Comparison of ENCODE assay signal across 9 mouse cellular contexts in genomic region chr3:131109686-131110070, GRCm38 (mm10). TPM values are rescaled to one million over a fixed set of nuclear protein-coding genes. Genes with fewer than 3 reads are reported as not detected.
DNase-seq lines count a peak whose midpoint lies in the region; ATAC-seq and TF ChIP-seq lines count a peak whose summit lies in the region.
"Had no signal": no experiment of that assay in that cellular context is flagged by ENCODE, and none has a peak within 500 bp of the region (broad histone marks: within the 10 kb centered on the region; RNA-seq: fewer than 3 reads in every experiment).

No protein-coding gene starts in this region.

- peak; percentile 32 for ATAC-seq in midbrain, embryonic 15.5 days (replicated peaks)

- peaks cover 77% of the 10 kb centered on the region for H3K27me3 ChIP-seq in E14TG2a.4 (ENCODE audit: insufficient read depth, low read length)
- H3K27me3 ChIP-seq in hindbrain, embryonic 10.5 days (ENCODE audit: insufficient read depth, poor library complexity, severe bottlenecking): peaks cover 74% of the 10 kb centered on the region
- H3K27me3 ChIP-seq in midbrain, embryonic 15.5 days (replicated peaks): no peaks in the 10 kb centered on the region

- H3K4me2 ChIP-seq in midbrain, embryonic 15.5 days: peak overlapping the region; percentile 65

- no peaks in the 10 kb centered on the region for H3K9me3 ChIP-seq in E14TG2a.4 (ENCODE audit: low read length)
- H3K9me3 ChIP-seq in hindbrain, embryonic 10.5 days: no peaks in the 10 kb centered on the region
- no peaks in the 10 kb centered on the region for H3K9me3 ChIP-seq in midbrain, embryonic 15.5 days
- H3K9me3 ChIP-seq: liver, embryonic 15.5 days had no signal

- H3K4me3 ChIP-seq in E14TG2a.4 (replicated peaks; ENCODE audit: low read length): peak overlapping the region; percentile 35; the same call in 1 of the 2 replicates
- peak overlapping the region; percentile 74 for H3K4me3 ChIP-seq in hindbrain, embryonic 10.5 days
- H3K4me3 ChIP-seq in midbrain, embryonic 15.5 days: peak overlapping the region; percentile 57

- H3K27ac ChIP-seq in hindbrain, embryonic 10.5 days: peak overlapping the region; percentile 93
- H3K27ac ChIP-seq in midbrain, embryonic 15.5 days: peak overlapping the region; percentile 88
- H3K27ac ChIP-seq: liver, embryonic 15.5 days had no signal

- H3K36me3 ChIP-seq in E14TG2a.4 (ENCODE audit: insufficient read depth, low read length): peaks cover 11% of the 10 kb centered on the region
- H3K36me3 ChIP-seq in hindbrain, embryonic 10.5 days: no peaks in the 10 kb centered on the region
- no peaks in the 10 kb centered on the region for H3K36me3 ChIP-seq in midbrain, embryonic 15.5 days (replicated peaks)
- H3K36me3 ChIP-seq: liver, embryonic 15.5 days had no signal

- peaks cover 69% of the 10 kb centered on the region for H3K4me1 ChIP-seq in E14TG2a.4 (replicated peaks; ENCODE audit: low read depth, low read length)
- H3K4me1 ChIP-seq in hindbrain, embryonic 10.5 days (replicated peaks): peaks cover 78% of the 10 kb centered on the region
- H3K4me1 ChIP-seq in midbrain, embryonic 15.5 days: peaks cover 62% of the 10 kb centered on the region

- peak; percentile 14 for DNase-seq in adrenal gland, adult 2 months
- DNase-seq in adrenal gland, adult (ENCODE audit: inconsistent age in 2 of 2, low spot score in 1 of 2): no peak
- DNase-seq in hindbrain, embryonic 10.5 days (ENCODE audit: low spot score): peak; percentile 46
- DNase-seq in urinary bladder, postnatal 25 days (ENCODE audit: low spot score): no peak
- no peak for DNase-seq in left cerebral cortex, adult 11 months (ENCODE audit: low spot score)
- DNase-seq in spleen, adult 12 weeks (ENCODE audit: low spot score): no peak

- TF ChIP-seq CTCF in E14TG2a.4 (conservative IDR thresholded peaks at IDR 0.05; ENCODE audit: low read length): no peak

- WGBS in hindbrain, embryonic 10.5 days: under 1% methylated on average over 14 of the region's 14 CpGs
- under 1% methylated on average over 14 of the region's 14 CpGs for WGBS in midbrain, embryonic 15.5 days

- peak overlapping the region; percentile 74; the same call in 1 of the 2 replicates for H3K9ac ChIP-seq in midbrain, embryonic 15.5 days
- H3K9ac ChIP-seq: liver, embryonic 15.5 days had no signal

RNA-seq across cellular contexts. Expression of gene Lef1, which starts 0.6 kb away (rescaled TPM):
- total RNA-seq in adrenal gland, adult 2 months (2021): 10 to 100 TPM in 1 of 2 experiments, 1 to 10 TPM in 1; 10.0 to 11.7 TPM
- polyA plus RNA-seq in adrenal gland, adult 2 months (2012; rRNA removed): 9.6 and 10.9 TPM in 2 replicates
- polyA plus RNA-seq in hindbrain, embryonic 10.5 days (2016; fragmentation: Nextera tagmentation; extraction: Ambion mirVana): 24.8 and 32.9 TPM in 2 replicates
- polyA plus RNA-seq in midbrain, embryonic 15.5 days (2015; fragmentation: Nextera tagmentation; extraction: Ambion mirVana): 71.4 and 79.6 TPM in 2 replicates

Comparison
In these comparisons a context has a peak if more than half of its experiments do, and no peak if none do; other contexts are left out.
1. DNase-seq: peak in adrenal gland, adult 2 months (single experiment) and hindbrain, embryonic 10.5 days (single experiment); none in adrenal gland, adult (0 of 2), urinary bladder, postnatal 25 days (single experiment), left cerebral cortex, adult 11 months (single experiment) and spleen, adult 12 weeks (single experiment).
2. Peak in every context shown above with its lines, with median percentiles within 50 percentile points of each other: H3K4me3 ChIP-seq.